Mouse (Mus musculus) small intestine, adult 10 weeks (tissue): ENCODE data around the gene Josd2. TPM values are rescaled to one million over a fixed set of nuclear protein-coding genes. Genes with fewer than 3 reads are reported as not detected.

Experiments used
- polyA plus RNA-seq: library from polyadenylated mRNA; stranded (reverse); fragments of 350-450 nt; fragmentation: Illumina TruSeq; extraction: RNeasy Lipid Tissue Mini Kit (QIAGEN cat#74804); gene quantifications from one replicate; pipeline ENCODE4 v1.2.3, GENCODE M21; 2014; ENCODE audit warnings: low replicate concordance

Josd2 gene
- polyA plus RNA-seq, result 1.0 TPM

DNA sequence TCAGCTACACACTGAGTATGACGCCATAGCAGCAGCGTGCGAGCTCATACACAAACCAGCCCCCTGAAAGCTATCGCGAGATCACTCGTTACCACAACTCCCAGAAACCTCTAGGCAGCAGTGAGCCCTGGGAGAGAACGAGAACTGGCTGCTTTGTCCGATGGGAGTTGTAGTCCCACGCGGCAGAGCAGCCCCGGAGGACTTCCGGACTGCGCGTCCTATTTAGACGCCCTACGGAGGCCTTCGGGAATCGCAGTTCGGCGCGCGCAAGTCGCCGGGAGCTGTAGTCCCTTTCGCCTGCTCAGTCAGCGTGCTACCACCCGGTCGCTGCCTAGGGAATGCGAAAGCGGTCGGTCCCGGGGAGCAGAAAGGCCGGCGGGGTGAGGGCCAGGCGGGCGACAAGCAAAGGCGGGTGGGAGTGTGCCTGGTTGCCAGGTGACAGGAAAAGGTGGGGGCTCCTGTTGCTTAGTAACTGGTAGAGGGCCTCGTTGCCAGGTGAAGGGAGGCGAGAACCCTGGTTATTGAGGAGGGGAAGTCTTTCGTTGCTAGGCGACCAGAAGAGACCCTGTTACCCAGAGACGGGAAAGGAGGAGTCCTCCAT lies at the start of gene Josd2:
Gene Josd2, plus strand, starts transcription at position 170 of the 601 bp plus-strand sequence.

DNA sequence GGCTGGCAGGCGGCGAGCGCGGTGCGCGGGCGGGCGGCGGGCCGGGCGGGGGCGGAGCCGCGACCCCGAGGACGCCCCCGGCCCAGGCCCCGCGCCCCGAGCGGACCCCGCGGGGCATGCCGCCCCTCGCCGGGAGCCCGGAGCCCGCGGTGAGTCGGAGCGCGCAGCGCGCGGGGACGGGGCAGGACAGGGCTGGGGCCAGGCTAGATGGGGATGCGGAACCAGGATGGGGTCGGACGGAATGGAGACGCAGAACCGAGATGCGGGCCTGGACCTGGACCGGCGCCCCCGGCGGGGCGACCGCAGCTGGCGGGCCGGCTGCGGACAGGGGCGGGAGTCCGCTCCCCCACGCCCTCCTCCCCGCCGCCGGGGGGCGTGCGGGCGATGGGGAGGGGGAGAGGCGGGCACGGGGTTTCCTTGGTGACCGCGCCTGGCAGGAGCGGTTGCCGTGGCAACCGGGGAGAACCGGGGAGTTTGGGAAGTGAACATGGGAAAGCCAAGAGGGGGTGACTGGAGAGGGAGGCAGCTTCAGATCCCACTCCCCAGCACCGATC lies 38.7 kb upstream of the Josd2 start, which contains the start of gene Lrrc4b:
Gene Lrrc4b, plus strand, starts transcription at position 51 of the 554 bp plus-strand sequence.

GRCm38 (mm10) chr7:44465111-44465510 lies 2.7 kb upstream of the Josd2 start, which contains the start of gene Aspdh:
Aspdh (plus strand) TSS chr7:44465391.

DNA sequence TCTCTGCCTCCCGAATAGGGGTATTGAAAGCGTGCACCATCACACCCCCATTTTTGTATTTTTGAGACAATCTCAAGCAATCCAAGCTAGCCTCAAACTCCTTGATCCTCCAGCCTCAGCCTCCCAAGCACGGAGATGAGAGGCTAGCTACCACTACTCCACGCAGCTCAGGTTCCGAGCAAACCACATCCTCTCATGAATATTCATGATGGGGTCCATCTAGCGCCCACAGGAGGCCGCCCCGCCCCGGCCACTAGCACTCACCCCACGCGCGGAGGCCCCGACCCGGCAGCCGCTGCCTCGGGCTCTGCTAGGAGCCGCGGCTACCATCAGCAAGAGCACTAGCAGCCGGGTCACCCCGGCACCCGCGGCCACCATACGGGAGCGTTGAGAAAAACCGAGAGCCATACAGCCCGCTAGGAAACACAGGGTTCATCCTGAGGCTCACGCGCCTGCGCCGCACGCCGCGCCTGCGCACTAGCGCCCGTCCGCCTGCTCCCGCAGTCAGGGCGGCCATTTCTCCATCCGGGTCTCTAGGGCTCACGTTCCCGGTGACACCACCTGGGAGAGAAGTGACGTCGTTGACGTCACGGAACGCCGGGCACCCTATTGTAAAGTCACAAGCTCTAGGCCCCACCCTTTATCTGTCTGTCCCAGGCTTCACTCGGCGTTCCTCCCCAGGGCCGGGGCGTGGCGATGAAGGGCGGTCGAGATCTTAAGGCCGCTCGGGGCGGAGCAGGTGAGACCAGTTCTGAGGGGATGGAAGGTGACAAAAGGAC lies 28.4 kb downstream of the Josd2 start, which contains the start of the genes Emc10 and Fam71e1:
Gene Emc10, minus strand, starts transcription at position 538 of the 779 bp plus-strand sequence.
Gene Fam71e1, plus strand, starts transcription at position 590 of the 779 bp plus-strand sequence.

Other genes starting within 250 kb of the Josd2 start
- 65.0 TPM for gene Klk1, start 242.6 kb upstream of the Josd2 start, polyA plus RNA-seq
- not detected for gene Gm36864, start 231.8 kb upstream of the Josd2 start, polyA plus RNA-seq
- gene 1700028J19Rik, start 221.3 kb upstream of the Josd2 start, polyA plus RNA-seq, result 0.63 TPM
- 39.8 TPM for gene 2410002F23Rik, start 221.3 kb upstream of the Josd2 start, polyA plus RNA-seq
- not detected for gene Acp4, start 210.6 kb upstream of the Josd2 start, polyA plus RNA-seq
- gene Gm15517, start 206.5 kb upstream of the Josd2 start, polyA plus RNA-seq, result not detected
- gene Clec11a, start 161.1 kb upstream of the Josd2 start, polyA plus RNA-seq, result 0.30 TPM
- gene Shank1, start 157.7 kb upstream of the Josd2 start, polyA plus RNA-seq, result 0.04 TPM
- gene Syt3, start 83.9 kb upstream of the Josd2 start, polyA plus RNA-seq, result not detected
- not detected for gene 1700008O03Rik, start 82.2 kb upstream of the Josd2 start, polyA plus RNA-seq
- gene Lrrc4b, start 39.0 kb upstream of the Josd2 start, polyA plus RNA-seq, result not detected
- not detected for gene Aspdh, start 2.6 kb upstream of the Josd2 start, polyA plus RNA-seq
- 1.2 TPM for gene Emc10, start 28.5 kb downstream of the Josd2 start, polyA plus RNA-seq
- gene Fam71e1, start 28.6 kb downstream of the Josd2 start, polyA plus RNA-seq, result not detected
- not detected for gene Mybpc2, start 56.7 kb downstream of the Josd2 start, polyA plus RNA-seq
- gene Spib, start 64.1 kb downstream of the Josd2 start, polyA plus RNA-seq, result 0.45 TPM
- gene Pold1, start 80.9 kb downstream of the Josd2 start, polyA plus RNA-seq, result not detected
- 0.78 TPM for gene Nr1h2, start 86.0 kb downstream of the Josd2 start, polyA plus RNA-seq
- gene Napsa, start 104.4 kb downstream of the Josd2 start, polyA plus RNA-seq, result 0.67 TPM
- 0.33 TPM for gene Kcnc3, start 122.7 kb downstream of the Josd2 start, polyA plus RNA-seq
- gene Myh14, start 202.9 kb downstream of the Josd2 start, polyA plus RNA-seq, result 0.78 TPM
- not detected for gene Izumo2, start 240.8 kb downstream of the Josd2 start, polyA plus RNA-seq